Comparison of ENCODE assay signal across 12 mouse cellular contexts in the genomic region with DNA sequence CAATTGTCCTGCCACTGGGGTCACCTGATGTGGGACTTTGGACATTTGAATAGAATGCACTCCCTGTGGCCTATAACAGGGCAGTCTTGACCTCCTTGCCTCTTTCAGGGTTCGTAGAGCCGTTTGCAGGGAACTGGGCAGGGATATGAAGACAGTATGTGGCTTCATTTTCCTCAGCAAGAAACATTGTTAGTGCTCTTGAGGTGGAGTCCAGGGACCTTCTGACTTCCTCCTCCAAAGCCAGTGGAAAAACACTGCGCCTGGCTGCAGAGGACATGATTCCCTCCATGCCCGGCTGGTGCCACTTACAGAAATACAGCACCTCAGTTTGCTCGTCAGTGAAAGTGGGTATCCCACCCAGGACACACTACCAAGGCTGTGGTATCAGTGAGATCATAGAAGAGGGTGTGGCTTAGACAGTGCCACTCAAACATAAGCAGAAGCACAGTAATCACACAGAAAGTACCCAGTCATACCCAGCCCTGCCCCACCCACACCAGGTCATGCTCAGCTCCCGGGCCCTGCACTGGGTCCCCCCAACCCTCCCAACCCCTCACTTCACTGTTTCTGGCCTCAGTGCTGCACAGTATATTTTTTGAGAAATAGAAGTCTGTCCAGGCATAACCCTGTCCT. TPM values are rescaled to one million over a fixed set of nuclear protein-coding genes. Genes with fewer than 3 reads are reported as not detected.
DNase-seq lines count a peak whose midpoint lies in the region; ATAC-seq and TF ChIP-seq lines count a peak whose summit lies in the region.
"Had no signal": no experiment of that assay in that cellular context is flagged by ENCODE, and none has a peak within 500 bp of the region (broad histone marks: within the 10 kb centered on the region; RNA-seq: fewer than 3 reads in every experiment).

No protein-coding gene starts in this region.

- DNase-seq in heart, embryonic 10.5 days (ENCODE audit: low spot score): no peak
- no peak for DNase-seq in heart, postnatal 36 days
- peak; percentile 78 for DNase-seq in 416B (ENCODE audit: low read depth)
- no peak for DNase-seq in hindbrain, postnatal 0 days (ENCODE audit: low spot score)
- DNase-seq in frontal cortex, adult 2 months (ENCODE audit: extremely low spot score in 1 of 2, low spot score in 1 of 2): no peak
- DNase-seq in left cerebral cortex, adult 9 months (ENCODE audit: low spot score in 2 of 2): no peak
- DNase-seq: gastrocnemius, postnatal 14 days; thymus, adult 18-20 months had no signal

- peaks cover 12% of the 10 kb centered on the region for H3K27me3 ChIP-seq in heart, embryonic 10.5 days (ENCODE audit: insufficient read depth, poor library complexity, severe bottlenecking)
- no peaks in the 10 kb centered on the region for H3K27me3 ChIP-seq in heart, embryonic 16.5 days (ENCODE audit: control insufficient read depth, insufficient read depth, low read length)
- H3K27me3 ChIP-seq in liver, embryonic 16.5 days (ENCODE audit: control insufficient read depth, insufficient read depth, low read depth, low read length): peaks cover 35% of the 10 kb centered on the region
- no peaks in the 10 kb centered on the region for H3K27me3 ChIP-seq in hindbrain, postnatal 0 days (ENCODE audit: insufficient read depth, low read length)

- intact Hi-C loops in heart, postnatal 36 days (cut with DNase I): loop anchor here (10.0 kb wide), 1 partner anchor 526 kb away; a partner anchor contains a TSS

- no peak for ATAC-seq in heart, embryonic 16.5 days (replicated peaks; ENCODE audit: extremely low read depth, insufficient read depth, low FRiP score)
- ATAC-seq in liver, embryonic 16.5 days (ENCODE audit: low read depth): 0 out of 2 replicates have a peak, but pooled peaks have one; percentile 22
- no peak for ATAC-seq in hindbrain, postnatal 0 days

- H3K27ac ChIP-seq in heart, embryonic 10.5 days: peak overlapping the region; percentile 80
- H3K27ac ChIP-seq in heart, embryonic 16.5 days (ENCODE audit: low read length): peak overlapping the region; percentile 54; the same call in 1 of the 2 replicates
- 0 out of 2 replicates have a peak overlapping the region, but pooled peaks have one; percentile 4 for H3K27ac ChIP-seq in liver, embryonic 16.5 days (ENCODE audit: low read length)
- no peak overlapping the region for H3K27ac ChIP-seq in hindbrain, postnatal 0 days
- H3K27ac ChIP-seq: embryonic facial prominence, embryonic 15.5 days; limb, embryonic 15.5 days had no signal

- H3K36me3 ChIP-seq in heart, embryonic 10.5 days: peaks cover 2% of the 10 kb centered on the region; the same call in 1 of the 2 replicates
- H3K36me3 ChIP-seq in heart, embryonic 16.5 days (ENCODE audit: control insufficient read depth, insufficient read depth): no peaks in the 10 kb centered on the region
- H3K36me3 ChIP-seq in liver, embryonic 16.5 days (ENCODE audit: control insufficient read depth, insufficient read depth): no peaks in the 10 kb centered on the region
- H3K36me3 ChIP-seq in hindbrain, postnatal 0 days (ENCODE audit: insufficient read depth, low read length): no peaks in the 10 kb centered on the region
- H3K36me3 ChIP-seq: embryonic facial prominence, embryonic 15.5 days; limb, embryonic 15.5 days had no signal

- no peak overlapping the region for H3K4me2 ChIP-seq in heart, embryonic 16.5 days (ENCODE audit: low read depth, low read length)
- no peak overlapping the region for H3K4me2 ChIP-seq in liver, embryonic 16.5 days (ENCODE audit: low read depth, low read length)
- no peak overlapping the region for H3K4me2 ChIP-seq in hindbrain, postnatal 0 days (ENCODE audit: low read depth, low read length)
- H3K4me2 ChIP-seq: embryonic facial prominence, embryonic 15.5 days; limb, embryonic 15.5 days had no signal

- 73% methylated on average over 6 of the region's 6 CpGs for WGBS in heart, embryonic 10.5 days
- 62% methylated on average over 6 of the region's 6 CpGs for WGBS in heart, embryonic 16.5 days
- 46% methylated on average over 6 of the region's 6 CpGs for WGBS in liver, embryonic 16.5 days (ENCODE audit: insufficient replicate concordance)
- WGBS in hindbrain, postnatal 0 days: 73% methylated on average over 6 of the region's 6 CpGs

- no peak for TF ChIP-seq CTCF in hindbrain, postnatal 0 days (IDR thresholded peaks at IDR 0.05; ENCODE audit: low read depth)

- no peak overlapping the region; the same call in 1 of the 2 replicates for H3K9ac ChIP-seq in heart, embryonic 16.5 days (ENCODE audit: low read length)
- H3K9ac ChIP-seq in liver, embryonic 16.5 days (ENCODE audit: low read depth, low read length): no peak overlapping the region
- no peak overlapping the region for H3K9ac ChIP-seq in hindbrain, postnatal 0 days (replicated peaks; ENCODE audit: low read length)
- H3K9ac ChIP-seq: embryonic facial prominence, embryonic 15.5 days; limb, embryonic 15.5 days had no signal

- no peaks in the 10 kb centered on the region for H3K9me3 ChIP-seq in heart, embryonic 10.5 days
- H3K9me3 ChIP-seq in heart, embryonic 16.5 days (replicated peaks; ENCODE audit: control insufficient read depth, low read length): no peaks in the 10 kb centered on the region
- H3K9me3 ChIP-seq in liver, embryonic 16.5 days (replicated peaks; ENCODE audit: control insufficient read depth, low read length): no peaks in the 10 kb centered on the region
- H3K9me3 ChIP-seq in hindbrain, postnatal 0 days (ENCODE audit: low read length): no peaks in the 10 kb centered on the region
- H3K9me3 ChIP-seq: embryonic facial prominence, embryonic 15.5 days; limb, embryonic 15.5 days had no signal

- H3K4me1 ChIP-seq in heart, embryonic 10.5 days: peaks cover 54% of the 10 kb centered on the region
- H3K4me1 ChIP-seq in heart, embryonic 16.5 days (ENCODE audit: control insufficient read depth, insufficient read depth, low read length): peaks cover 31% of the 10 kb centered on the region
- H3K4me1 ChIP-seq in liver, embryonic 16.5 days (ENCODE audit: control insufficient read depth, low read depth, low read length): peaks cover 14% of the 10 kb centered on the region
- peaks cover 3% of the 10 kb centered on the region; the same call in 1 of the 2 replicates for H3K4me1 ChIP-seq in hindbrain, postnatal 0 days (ENCODE audit: insufficient read depth, low read length)

- H3K4me3 ChIP-seq in heart, embryonic 10.5 days: no peak overlapping the region
- H3K4me3 ChIP-seq in heart, embryonic 16.5 days (ENCODE audit: low read length): no peak overlapping the region
- no peak overlapping the region for H3K4me3 ChIP-seq in liver, embryonic 16.5 days (ENCODE audit: low read depth, low read length)
- no peak overlapping the region for H3K4me3 ChIP-seq in hindbrain, postnatal 0 days (ENCODE audit: low read length)
- H3K4me3 ChIP-seq: embryonic facial prominence, embryonic 15.5 days; limb, embryonic 15.5 days had no signal

RNA-seq across cellular contexts. Expression of a gene that starts 29.0 kb away (rescaled TPM):
- polyA plus RNA-seq in heart, embryonic 10.5 days (2016; fragmentation: Nextera tagmentation; extraction: Ambion mirVana): 202 and 238 TPM in 2 replicates
- total RNA-seq in heart, postnatal 36 days (2021): 10 to 100 TPM; 46.5 to 52.8 TPM
- 160 and 174 TPM in 2 replicates for polyA plus RNA-seq in heart, embryonic 16.5 days (2015; fragmentation: Nextera tagmentation; extraction: Ambion mirVana)
- polyA plus RNA-seq in liver, embryonic 16.5 days (2015; fragmentation: Nextera tagmentation; extraction: Ambion mirVana): 26.9 and 30.5 TPM in 2 replicates
- total RNA-seq in hindbrain, postnatal 0 days (2014; rRNA removed): 93.1 and 95.2 TPM in 2 replicates
- polyA plus RNA-seq in hindbrain, postnatal 0 days (2015; fragmentation: Nextera tagmentation; extraction: Ambion mirVana): 33.0 and 35.2 TPM in 2 replicates
- polyA plus RNA-seq in frontal cortex, adult 2 months (2012; rRNA removed): 205 and 232 TPM in 2 replicates
